Mouse (Mus musculus): ENCODE results near the gene Nfkbil1.

GRCm38 (mm10) chr17:35240384-35241304, 5.1 kb upstream of the Nfkbil1 start:
- TF ChIP-seq CTCF (IDR thresholded peaks at IDR 0.05; ENCODE audit: insufficient read depth, low read depth, low read length) (no peak), POLR2A (IDR thresholded peaks at IDR 0.05; ENCODE audit: insufficient read depth, low read depth, low read length) (no peak)
